Mouse (Mus musculus) cerebellum, adult (tissue): Measurements from ENCODE around the gene Rnf123.
A peak's percentile ranks its signal among the peaks of the same experiment; 100 is the strongest.
"Not testable (repeated sequence)": the region's sequence is repeated elsewhere in the genome, so short reads cannot be mapped to it uniquely, and the experiment has no call there.

ENCODE experiments used
- ATAC-seq: cut with Nextera tagmentation; 2 replicates; pipeline ENCODE4 v1.9.2; 2017; ENCODE audit warnings: mild to moderate bottlenecking, moderate library complexity, mixed read lengths; ENCODE audit not compliant: insufficient number of reproducible peaks, low FRiP score, low TSS enrichment

Gene Rnf123

DNA sequence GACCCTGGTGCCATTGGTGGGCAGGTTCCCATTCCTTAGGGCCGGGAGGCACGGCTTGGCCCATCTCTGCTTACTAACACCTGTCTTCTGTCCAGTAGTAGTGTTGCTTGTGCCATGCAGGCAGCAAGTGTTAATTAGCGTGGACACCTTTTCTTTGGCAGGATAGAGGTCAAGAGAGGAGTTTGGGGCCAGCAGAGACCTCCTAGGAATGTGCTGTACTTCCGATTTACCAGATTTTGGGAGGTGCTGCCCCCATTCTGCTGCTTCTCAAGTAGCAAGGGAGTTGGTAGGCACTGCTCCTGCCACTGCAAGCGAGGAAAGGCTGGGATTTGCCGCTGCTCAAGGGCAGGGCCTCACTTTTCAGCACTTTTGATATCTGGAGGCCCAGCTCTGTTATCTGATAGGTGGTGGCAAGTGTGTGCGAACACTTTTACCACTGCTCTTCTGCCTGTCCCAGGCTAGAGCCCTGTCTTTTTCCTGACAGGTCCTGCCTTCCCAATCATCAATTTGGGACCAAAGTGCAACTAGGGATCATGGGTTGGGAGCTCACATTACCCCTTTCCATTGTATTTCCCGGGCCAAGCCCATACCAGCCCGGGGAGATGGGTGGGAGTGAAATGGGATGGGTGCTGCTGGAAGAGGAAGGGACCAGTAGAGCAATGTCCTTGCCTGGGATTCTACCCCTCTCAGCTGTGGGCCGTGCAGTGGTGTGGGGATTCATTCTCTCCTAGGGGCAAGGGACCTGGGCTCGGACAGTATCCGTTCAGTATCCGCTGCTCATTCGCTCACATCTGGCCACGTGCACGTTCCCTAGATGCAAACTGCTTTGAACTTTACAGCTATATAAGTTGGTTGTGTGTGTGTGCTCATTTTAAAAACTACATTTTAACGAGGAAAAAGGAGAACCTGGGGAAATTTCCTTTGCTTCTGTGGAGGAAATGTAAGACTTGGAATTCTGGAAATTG, 35.3 kb downstream of the Rnf123 start:
- ATAC-seq = no peak

DNA sequence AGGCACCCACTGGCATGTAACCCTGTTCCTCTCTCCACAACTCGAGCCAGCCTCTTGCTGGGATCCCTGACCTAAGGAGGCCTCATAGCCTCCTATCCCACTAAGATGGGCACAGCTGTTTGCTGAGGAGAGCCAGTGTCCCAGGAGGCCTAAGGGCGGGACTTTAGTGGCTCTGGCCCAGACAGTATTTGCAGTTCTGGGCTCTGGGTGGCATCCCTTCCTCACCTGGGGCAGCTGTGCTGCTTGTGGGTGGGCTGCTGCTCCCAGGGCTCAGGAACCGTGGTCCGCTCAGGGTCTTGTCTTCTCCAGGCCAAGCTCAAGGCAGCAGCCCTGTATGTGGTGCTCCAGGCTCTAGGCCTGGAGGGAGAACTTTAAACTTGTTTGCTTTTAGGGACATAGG, 36.6 kb downstream of the Rnf123 start:
- no peak for ATAC-seq

DNA sequence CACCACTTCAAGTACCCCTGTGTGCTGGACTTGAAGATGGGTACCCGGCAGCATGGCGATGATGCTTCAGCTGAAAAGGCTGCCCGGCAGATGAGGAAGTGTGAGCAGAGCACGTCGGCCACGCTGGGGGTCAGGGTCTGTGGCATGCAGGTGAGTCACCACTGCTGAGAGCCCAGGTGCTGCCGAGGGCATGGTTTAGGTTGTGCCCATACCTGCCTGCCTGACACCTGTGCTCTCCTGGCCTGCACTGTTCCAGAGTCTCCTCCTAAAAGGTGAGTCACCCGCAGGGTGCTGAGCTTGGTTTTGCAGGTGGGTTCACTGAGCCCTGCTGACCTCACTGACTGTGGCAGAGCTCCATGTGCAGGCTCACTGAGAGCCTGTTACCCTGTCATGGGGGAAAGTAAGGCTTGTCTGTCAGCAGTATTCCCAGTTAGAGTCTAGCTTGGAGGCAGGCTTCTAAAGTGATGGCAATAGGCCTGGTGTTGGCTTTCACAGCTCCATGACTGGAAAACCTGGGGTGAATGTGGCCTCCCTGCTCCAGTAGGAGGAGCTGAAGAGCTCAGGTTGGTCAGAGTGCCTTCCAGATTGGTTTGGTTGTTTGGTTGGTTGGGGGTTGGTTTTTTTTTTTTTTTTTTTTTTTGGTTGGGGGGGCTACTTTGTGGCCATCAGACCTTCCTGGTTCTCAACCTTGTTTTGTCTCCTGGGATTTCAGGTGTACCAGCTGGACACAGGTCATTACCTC, 38.2 kb downstream of the Rnf123 start:
- no peak for ATAC-seq

DNA sequence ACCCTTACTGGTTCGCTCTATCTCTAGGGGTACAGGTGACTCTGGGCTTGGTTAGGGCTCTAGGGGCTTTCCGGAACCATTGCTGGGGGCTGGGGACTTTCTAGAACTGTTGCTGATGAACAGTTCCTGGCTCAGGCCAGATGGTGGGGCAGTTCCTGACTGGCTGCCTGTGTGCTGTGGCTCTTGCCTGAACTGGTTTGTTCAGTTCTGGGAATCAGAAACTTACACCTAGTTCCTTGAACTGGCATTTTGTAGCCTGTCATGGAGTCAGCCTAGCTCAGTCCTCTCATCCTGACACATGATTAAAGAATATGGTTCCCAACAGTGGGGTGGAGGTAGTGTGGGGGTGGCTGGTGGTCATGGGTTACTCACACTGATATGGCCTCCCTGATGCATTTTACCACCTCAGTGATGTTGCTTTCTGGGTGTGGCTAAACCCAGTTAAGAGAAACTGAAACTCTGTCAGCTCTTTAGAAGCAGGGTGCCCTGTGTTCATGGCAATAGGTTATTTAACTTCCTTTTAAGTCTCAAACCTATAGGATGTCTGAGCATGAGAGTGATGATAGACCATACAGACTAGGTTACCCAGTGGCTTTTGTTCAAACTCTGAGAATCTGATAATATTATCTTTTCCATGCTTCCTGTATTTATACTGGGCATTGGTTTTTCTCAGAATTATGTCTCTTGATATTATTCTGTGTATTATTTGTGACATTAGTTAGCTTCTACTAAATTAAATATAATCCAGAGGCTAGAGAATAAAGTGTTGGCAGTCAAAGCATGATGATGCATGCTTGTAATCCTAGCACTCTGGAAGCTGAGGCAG, 47.6 kb downstream of the Rnf123 start:
- ATAC-seq = no peak

DNA sequence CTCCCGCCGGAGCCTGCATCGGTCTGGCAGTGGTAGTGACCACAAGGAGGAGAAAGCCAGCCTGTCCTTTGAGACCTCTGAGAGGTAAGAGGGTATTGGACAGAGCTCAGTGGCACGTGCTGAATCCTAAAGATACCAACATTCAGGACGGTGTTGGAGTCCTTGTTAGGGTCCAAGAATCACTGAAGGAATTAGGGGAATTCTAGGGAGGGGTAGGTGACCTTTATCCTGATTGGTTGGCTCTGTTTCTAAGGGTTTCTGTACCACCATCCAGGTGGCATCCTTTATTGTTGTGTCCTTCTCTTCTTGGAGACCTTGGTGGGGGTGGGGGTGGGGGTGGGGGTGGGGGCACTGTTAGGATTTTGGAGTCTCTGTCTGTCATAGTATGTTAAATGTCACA, 51.0 kb downstream of the Rnf123 start:
- no peak for ATAC-seq

DNA sequence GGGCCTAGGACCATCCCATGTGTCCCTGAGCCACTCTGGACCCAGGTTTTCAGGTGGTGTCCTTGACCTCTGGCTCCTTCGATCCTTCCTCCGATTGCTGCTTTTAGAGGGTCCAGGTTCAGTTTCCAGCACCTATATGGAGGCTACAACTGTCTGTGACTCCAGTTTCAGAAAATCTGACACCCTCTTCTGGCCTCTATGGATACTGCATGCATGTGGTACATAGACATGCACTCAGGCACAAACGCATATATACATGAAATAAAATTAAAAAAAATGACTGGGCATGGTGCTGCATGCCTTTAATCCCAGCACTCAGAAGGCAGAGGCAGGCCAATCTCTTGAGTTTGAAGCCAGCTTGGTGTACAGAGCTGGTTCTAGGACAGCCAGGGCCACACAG, 55.3 kb downstream of the Rnf123 start:
- ATAC-seq = no peak

DNA sequence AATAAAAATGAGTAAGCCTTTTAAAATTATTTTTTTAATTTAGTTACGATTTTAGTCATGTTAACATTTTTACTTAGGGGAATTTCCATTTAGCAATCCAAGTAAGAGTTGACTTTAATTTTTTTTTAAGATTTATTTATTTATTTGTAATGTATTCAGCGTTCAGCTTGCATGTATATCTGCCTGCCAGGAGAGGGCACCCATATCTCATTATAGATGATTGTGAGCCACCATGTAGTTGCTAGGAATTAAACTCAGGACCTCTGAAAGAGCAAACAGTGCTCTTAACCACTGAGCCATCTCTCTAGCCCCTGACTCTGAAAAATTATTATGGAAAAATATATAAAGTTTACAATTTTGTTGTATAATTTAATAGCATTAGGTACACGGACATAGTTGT, 56.6 kb downstream of the Rnf123 start:
- ATAC-seq = no peak

DNA sequence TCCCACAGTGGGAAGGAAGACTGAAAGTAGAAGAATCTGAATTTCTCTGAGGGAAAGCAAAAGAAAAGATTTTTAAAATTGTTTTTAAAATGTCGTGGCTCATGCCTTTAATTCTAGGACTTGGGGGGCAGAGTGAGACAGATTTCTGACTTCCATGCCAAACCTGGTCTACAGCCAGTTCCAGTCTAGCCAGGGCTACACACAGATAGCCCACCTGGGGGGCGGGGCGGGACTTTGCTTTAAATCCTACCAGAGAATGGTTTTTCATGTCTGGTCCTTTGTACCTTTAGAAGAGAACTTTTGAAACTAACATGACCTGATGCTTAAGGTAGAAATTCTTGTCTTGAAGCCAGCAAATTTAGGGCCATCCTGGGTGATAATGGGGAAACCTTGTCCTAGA, 59.9 kb downstream of the Rnf123 start:
- ATAC-seq = no peak

DNA sequence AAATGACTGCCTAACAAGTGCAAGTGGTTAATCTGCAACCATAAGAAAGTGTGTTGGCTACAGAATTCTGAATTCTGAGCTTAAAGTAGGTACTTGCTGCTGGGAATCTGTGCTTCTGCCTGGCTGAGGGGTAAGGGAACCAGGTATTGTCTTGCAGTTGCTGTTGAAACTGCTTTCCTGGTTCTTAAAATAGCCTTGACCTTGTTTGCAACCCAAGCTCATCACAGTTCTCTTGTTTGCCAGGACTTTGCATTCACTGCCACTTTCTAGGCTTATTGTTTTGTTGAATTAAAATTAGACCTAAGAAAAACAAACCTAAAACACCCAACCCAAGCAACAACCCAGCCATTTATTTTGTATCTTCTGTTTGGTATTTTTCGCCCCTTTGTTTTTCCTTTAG, 62.4 kb downstream of the Rnf123 start:
- no peak for ATAC-seq

DNA sequence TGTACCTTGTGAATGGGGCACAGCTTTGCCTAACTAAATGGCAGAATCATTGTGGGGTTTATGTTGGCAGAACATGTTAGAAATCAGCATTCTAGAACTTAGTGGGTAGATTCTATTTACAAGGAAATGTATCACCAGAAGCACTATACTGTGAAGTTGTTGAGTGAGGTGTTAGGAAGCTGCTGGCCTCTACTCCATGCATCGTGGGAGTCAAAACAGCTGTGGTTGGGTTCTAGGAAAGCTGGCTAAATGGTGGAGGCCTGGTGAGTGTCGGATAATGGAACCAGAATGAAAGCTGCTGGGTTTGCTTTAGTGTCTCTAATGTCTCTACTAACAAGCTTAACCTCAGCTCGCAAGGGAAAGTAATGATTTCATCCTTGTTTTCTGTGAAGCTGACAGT, 66.0 kb downstream of the Rnf123 start:
- no peak for ATAC-seq

DNA sequence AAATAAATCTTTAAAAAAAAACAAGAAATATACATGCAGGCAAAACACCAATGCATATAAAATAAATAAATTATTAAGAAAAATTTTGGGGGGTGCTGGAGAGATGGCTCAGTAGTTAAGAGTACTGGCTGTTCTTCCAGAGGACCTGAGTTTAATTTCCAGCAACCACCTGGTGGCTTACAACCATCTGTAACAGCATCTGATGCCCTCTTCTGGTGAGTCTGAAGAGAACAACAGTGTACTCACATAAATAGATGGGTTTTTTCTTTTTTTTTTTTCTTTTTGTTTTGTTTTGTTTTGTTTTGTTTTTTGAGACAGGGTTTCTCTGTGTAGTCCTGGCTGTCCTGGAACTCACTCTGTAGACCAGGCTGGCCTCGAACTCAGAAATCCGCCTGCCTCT, 69.6 kb downstream of the Rnf123 start:
- not testable (repeated sequence) for ATAC-seq

DNA sequence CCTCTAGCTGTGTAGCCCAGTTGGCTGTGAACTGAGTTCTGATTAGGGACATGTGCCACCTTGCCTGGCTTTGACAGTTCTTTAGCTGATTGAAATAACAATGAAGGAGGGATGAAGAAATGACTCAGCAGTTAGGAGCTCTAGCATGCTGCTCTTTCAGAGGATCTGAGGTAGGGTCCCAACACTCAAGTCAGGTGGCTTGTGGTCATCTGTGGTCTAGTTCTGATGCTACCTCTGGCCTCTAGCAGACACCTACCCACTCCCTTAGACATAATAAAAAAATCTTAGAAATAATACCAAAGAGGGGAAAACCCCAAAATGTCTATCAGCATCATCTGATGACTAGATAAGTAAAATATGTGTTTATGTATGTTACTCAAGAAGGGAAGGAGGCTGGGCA, 72.8 kb downstream of the Rnf123 start:
- no peak for ATAC-seq

DNA sequence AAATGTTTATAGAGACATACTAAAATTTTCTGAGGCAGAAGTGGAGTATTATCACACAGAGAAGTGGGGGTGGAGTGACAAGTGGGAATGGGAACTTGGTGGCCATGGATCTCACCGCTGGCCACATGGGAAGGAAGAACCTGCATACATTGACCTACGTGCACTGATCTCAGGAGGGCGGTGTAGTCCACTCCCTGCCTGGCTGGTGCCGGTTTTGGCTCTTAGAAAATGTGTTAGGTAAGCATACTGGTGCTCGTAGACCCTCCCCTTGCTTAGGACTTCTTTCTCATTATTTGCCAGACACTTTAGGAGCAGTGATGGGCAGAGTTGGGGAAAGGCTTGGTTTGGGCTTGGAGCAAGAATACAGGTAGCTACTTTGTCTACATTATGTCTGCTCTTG, 75.1 kb downstream of the Rnf123 start:
- ATAC-seq = no peak

DNA sequence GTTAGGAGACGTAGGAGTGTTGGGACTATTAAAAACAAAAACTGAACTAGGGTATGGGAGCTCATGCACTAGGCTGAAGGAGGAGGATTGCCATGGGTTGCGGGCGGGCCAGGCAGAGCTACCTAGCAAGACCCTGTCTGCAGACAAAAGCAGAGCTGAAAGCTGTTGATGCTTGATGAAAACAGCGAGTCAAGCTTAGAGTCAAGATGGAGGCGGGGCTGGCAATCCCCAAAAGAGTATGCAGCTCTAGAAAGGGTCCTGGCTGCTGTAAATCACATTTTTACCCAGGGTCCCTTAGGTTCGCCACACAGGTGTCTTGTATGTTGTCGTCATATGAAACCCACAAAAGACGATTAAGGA, 79.6 kb downstream of the Rnf123 start:
- no peak for ATAC-seq

DNA sequence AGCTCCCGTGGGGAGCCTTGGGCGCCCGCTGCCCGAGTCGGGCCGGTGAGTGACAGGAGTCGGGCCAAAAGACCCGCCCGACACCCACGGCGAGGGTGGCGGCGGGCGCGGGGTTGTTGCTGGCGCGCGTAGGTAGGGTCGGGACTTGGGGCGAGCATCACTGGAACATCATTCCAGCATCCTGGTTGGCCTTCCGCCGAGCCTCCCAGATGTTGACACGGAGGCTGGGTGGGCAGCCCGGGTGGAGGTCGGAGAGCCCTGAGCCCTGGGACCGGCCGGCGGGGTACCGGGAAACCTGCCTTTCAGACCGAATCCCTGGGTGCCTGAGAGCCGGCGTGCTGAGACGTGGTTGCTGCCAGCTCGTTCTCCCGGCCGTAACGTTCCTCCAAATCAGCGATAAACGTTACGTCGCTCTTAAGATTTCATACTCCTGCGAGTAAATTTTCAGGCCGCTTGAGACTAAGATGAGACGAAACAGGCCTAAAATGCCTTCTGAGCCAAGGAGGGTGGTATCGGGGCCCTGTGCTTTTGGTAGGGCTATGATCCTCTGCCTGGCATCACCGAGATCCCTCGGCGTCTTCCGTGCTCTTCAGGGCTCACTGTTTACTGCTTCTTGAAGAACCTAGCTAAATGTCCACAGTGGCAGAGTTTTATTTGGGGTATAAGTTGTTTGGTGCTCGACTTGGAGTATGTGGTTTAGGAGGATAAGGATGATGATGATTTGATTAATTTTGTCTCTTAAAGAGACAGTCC, 80.2 kb downstream of the Rnf123 start:
- ATAC-seq = no peak

DNA sequence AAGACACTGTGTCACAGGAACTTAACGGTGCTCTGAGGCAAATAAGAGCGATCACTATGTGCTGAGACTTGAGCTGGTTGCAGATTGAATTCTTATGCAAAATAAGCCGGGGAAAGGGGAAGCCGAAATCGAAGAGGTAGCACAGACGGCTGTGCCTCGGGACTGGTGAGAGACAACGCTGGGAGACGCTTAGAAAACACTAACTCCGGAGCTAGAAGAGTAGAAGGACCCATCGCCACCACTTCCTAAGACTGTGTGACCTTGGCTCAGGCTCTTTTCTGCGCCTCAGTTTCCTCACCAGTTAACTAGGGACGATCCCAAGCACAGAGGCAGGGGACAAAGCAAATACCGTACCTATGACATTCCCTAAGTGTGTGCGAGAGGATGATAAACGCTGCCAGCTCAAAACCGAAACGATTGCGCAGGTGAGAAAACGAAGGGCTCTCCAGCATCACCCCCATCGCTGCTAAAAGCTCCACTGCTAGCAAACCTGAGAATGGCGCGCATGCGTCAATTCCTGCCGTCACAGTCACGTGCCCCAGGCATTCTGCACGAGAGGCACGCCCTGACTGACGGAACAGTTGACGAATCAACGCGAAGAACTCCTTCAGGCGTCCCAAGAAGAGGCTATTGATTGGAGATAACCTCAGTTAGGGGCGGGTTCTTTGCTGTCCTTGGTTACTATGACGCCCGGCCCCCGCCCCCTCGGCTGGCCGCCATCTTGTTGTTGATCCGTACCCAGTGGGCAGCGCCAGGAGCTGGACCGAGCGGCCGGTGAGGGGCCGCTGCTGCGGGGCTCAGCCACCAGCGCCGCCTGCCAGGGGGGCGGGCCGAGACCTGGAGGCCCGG, 81.0 kb downstream of the Rnf123 start, which contains the start of gene Ip6k1:
Gene Ip6k1 (plus strand): TSS at position 580 of the 849 bp plus-strand sequence.
- ATAC-seq = peak; percentile 99
